In the genomic region with DNA sequence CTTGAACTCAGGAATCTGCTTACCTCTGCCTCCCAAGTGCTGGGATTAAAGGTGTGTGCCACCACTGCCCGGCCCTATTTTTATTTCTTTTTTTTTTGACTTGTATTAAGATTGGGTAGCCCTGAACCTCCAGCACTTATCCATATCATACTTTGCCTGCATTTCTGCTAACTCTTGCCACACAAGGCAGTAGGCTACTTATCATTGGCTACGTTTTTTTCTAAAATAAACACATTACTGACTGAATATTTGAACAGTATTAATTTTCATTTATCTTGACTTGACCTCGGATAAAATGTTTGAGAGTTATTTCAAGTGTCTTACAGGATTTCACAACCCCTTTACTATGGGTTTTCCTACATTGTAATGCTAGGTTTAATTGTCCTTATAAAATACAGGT, we compare ENCODE assay signal across 23 mouse cellular contexts.
DNase-seq lines count a peak whose midpoint lies in the region; ATAC-seq and TF ChIP-seq lines count a peak whose summit lies in the region.
"Had no signal": no experiment of that assay in that cellular context is flagged by ENCODE, and none has a peak within 500 bp of the region (broad histone marks: within the 10 kb centered on the region; RNA-seq: fewer than 3 reads in every experiment).

No protein-coding gene starts in this region.

- no peak overlapping the region for H3K4me2 ChIP-seq in lung, embryonic 14.5 days
- H3K4me2 ChIP-seq in lung, embryonic 16.5 days (ENCODE audit: low read depth, low read length) = no peak overlapping the region
- H3K4me2 ChIP-seq: embryonic facial prominence, embryonic 12.5 days; forebrain, embryonic 13.5 days; forebrain, embryonic 15.5 days had no signal

- DNase-seq in lung, embryonic 14.5 days = no peak
- no peak for DNase-seq in lung, postnatal 4 days
- no peak for DNase-seq in lung, postnatal 10 days
- peak; percentile 5 for DNase-seq in lung, postnatal 25 days (ENCODE audit: low spot score)
- no peak for DNase-seq in heart, postnatal 4 days
- DNase-seq: adrenal gland, adult 8-10 months; adrenal gland, postnatal 14 days; adrenal gland, postnatal 36 days; B cell, adult 2 months; cerebellum, adult 11-12 months; cerebellum, adult 2 months; cerebellum, adult 9-10 months; cerebellum, postnatal 25 days had no signal

- H3K4me1 ChIP-seq in lung, embryonic 14.5 days (ENCODE audit: insufficient read depth) = no peaks in the 10 kb centered on the region
- no peaks in the 10 kb centered on the region for H3K4me1 ChIP-seq in lung, embryonic 16.5 days (replicated peaks; ENCODE audit: control insufficient read depth, insufficient read depth, low read length)
- H3K4me1 ChIP-seq: embryonic facial prominence, embryonic 10.5 days; embryonic facial prominence, embryonic 12.5 days; forebrain, embryonic 13.5 days; forebrain, embryonic 15.5 days had no signal

- no peak overlapping the region for H3K9ac ChIP-seq in lung, embryonic 14.5 days
- H3K9ac ChIP-seq in lung, embryonic 16.5 days (ENCODE audit: low read length) = no peak overlapping the region
- H3K9ac ChIP-seq: embryonic facial prominence, embryonic 12.5 days; forebrain, embryonic 13.5 days; forebrain, embryonic 15.5 days had no signal

- H3K27ac ChIP-seq in lung, embryonic 14.5 days (ENCODE audit: low read depth) = no peak overlapping the region
- H3K27ac ChIP-seq in lung, embryonic 16.5 days (ENCODE audit: low read length) = no peak overlapping the region
- H3K27ac ChIP-seq: embryonic facial prominence, embryonic 10.5 days; embryonic facial prominence, embryonic 12.5 days; forebrain, embryonic 13.5 days; forebrain, embryonic 15.5 days had no signal

- no peak for TF ChIP-seq CTCF in lung, embryonic 14.5 days (IDR thresholded peaks at IDR 0.05; ENCODE audit: low read depth)

- no peak overlapping the region for H3K4me3 ChIP-seq in lung, embryonic 14.5 days (ENCODE audit: low read depth, low read length)
- no peak overlapping the region for H3K4me3 ChIP-seq in lung, embryonic 16.5 days (ENCODE audit: low read length)
- H3K4me3 ChIP-seq: embryonic facial prominence, embryonic 10.5 days; embryonic facial prominence, embryonic 12.5 days; forebrain, embryonic 13.5 days; forebrain, embryonic 15.5 days had no signal

- 34% methylated on average over 3 of the region's 3 CpGs for WGBS in lung, embryonic 14.5 days
- 27% methylated on average over 3 of the region's 3 CpGs for WGBS in lung, embryonic 16.5 days

- no peaks in the 10 kb centered on the region for H3K36me3 ChIP-seq in lung, embryonic 14.5 days (ENCODE audit: insufficient read depth)
- no peaks in the 10 kb centered on the region for H3K36me3 ChIP-seq in lung, embryonic 16.5 days (ENCODE audit: control insufficient read depth, insufficient read depth, low read length)
- H3K36me3 ChIP-seq: embryonic facial prominence, embryonic 10.5 days; embryonic facial prominence, embryonic 12.5 days; forebrain, embryonic 15.5 days; G1E had no signal

- no peaks in the 10 kb centered on the region for H3K9me3 ChIP-seq in lung, embryonic 14.5 days (ENCODE audit: low read depth, low read length)
- no peaks in the 10 kb centered on the region for H3K9me3 ChIP-seq in lung, embryonic 16.5 days (ENCODE audit: control insufficient read depth, low read length)
- H3K9me3 ChIP-seq: embryonic facial prominence, embryonic 10.5 days; embryonic facial prominence, embryonic 12.5 days; forebrain, embryonic 13.5 days; forebrain, embryonic 15.5 days had no signal

- H3K27me3 ChIP-seq in lung, embryonic 14.5 days (ENCODE audit: insufficient read depth, low read length) = no peaks in the 10 kb centered on the region
- no peaks in the 10 kb centered on the region for H3K27me3 ChIP-seq in lung, embryonic 16.5 days (ENCODE audit: control insufficient read depth, insufficient read depth, low read depth, low read length)
- H3K27me3 ChIP-seq: CH12.LX; embryonic facial prominence, embryonic 12.5 days; forebrain, embryonic 13.5 days; forebrain, embryonic 15.5 days; Patski had no signal

- ATAC-seq in lung, embryonic 14.5 days (ENCODE audit: insufficient read depth) = peak; percentile 49; the same call in 1 of the 2 replicates
- ATAC-seq in lung, embryonic 16.5 days (ENCODE audit: low read depth) = peak; percentile 70
- ATAC-seq: activated CD4-positive, CD25-positive, alpha-beta regulatory T cell, adult 4 months; CD4-positive, CD25-positive, alpha-beta regulatory T cell, adult 4 months; forebrain, embryonic 13.5 days; forebrain, embryonic 15.5 days; Patski had no signal
